Mouse (Mus musculus): Measurements from ENCODE around the gene Nat14.

The Nat14 gene

GRCm38 (mm10) chr7:4919971-4920370 is 1.9 kb upstream of the Nat14 start:
- no peak for DNase-seq (ENCODE audit: inconsistent age in 2 of 2, low spot score in 1 of 2)

DNA sequence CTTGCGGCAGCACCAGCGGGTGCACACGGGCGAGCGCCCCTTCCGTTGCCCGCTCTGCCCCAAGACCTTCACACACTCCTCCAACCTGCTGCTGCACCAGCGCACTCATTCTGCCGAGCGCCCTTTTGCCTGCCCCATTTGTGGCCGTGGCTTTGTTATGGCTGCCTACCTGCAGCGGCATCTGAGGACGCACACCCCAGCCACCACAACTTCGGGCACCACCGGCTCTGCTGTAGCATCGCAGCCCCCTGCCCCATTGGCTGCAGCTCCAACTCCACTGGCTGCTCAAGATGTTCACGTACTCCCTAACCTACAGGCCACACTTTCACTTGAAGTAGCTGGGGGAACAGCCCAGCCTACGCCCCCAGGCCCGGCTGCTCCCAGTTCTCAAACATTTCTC is 1.3 kb upstream of the Nat14 start:
- no peak for DNase-seq (ENCODE audit: inconsistent age in 2 of 2, low spot score in 1 of 2)

GRCm38 (mm10) chr7:4920976-4921823 is 628 bp upstream of the Nat14 start:
- DNase-seq (ENCODE audit: inconsistent age in 2 of 2, low spot score in 1 of 2): peak in 1 of 2 experiments; percentile 44

GRCm38 (mm10) chr7:4922508-4922907 is 680 bp downstream of the Nat14 start:
- DNase-seq (ENCODE audit: inconsistent age in 2 of 2, low spot score in 1 of 2): peak; percentile 78 to 88

DNA sequence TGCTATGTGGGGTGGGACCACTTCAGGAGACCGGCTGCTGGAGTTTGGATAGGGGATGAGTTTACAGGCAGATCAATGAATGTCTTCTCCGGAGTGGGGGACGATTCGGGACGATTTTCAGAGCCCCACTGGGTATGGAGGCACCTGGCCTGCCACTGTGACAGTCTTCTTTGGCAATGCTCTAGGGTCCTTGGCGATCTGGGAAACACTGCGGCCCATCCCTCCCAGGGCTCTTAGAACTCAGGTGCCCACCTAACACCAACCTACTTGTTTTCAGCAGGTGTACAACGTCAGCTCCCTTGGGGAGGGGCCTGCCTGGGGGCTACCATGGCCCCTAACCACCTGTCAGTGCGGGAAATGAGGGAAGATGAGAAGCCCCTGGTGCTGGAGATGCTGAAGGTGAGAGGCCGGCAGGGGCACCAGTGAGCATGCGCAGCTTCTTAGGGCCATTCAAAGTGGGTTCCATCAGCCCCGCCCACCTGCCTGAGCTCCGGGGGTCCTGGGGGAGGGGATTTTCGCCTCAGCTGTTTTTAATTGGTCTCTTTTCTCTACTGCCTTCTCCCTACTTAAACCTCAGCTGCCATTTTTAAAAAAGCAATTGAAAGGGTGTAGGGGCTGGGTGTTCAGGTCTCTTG is 1.2 kb downstream of the Nat14 start:
- peak in 1 of 2 experiments; percentile 77 for DNase-seq (ENCODE audit: inconsistent age in 2 of 2, low spot score in 1 of 2)

GRCm38 (mm10) chr7:4923586-4924364 is 1.9 kb downstream of the Nat14 start:
- DNase-seq (ENCODE audit: inconsistent age in 2 of 2, low spot score in 1 of 2): peak; percentile 72 to 83

- DNase-seq (ENCODE audit: inconsistent age in 2 of 2, low spot score in 1 of 2): peak in 1 of 2 experiments; percentile 53
Measured at GRCm38 (mm10) chr7:4924483-4924882, 2.7 kb downstream of the Nat14 start.

- DNase-seq (ENCODE audit: inconsistent age in 2 of 2, low spot score in 1 of 2): peak; percentile 63 to 73
Measured at GRCm38 (mm10) chr7:4924891-4925301, 3.1 kb downstream of the Nat14 start.

- DNase-seq (ENCODE audit: inconsistent age in 2 of 2, low spot score in 1 of 2): no peak
Measured at GRCm38 (mm10) chr7:4925441-4926381, 3.9 kb downstream of the Nat14 start, which contains the start of gene Ssc5d. Gene Ssc5d (plus strand): TSS chr7:4925785.

GRCm38 (mm10) chr7:4926849-4927248 is 5.0 kb downstream of the Nat14 start:
- DNase-seq (ENCODE audit: inconsistent age in 2 of 2, low spot score in 1 of 2): no peak

DNA sequence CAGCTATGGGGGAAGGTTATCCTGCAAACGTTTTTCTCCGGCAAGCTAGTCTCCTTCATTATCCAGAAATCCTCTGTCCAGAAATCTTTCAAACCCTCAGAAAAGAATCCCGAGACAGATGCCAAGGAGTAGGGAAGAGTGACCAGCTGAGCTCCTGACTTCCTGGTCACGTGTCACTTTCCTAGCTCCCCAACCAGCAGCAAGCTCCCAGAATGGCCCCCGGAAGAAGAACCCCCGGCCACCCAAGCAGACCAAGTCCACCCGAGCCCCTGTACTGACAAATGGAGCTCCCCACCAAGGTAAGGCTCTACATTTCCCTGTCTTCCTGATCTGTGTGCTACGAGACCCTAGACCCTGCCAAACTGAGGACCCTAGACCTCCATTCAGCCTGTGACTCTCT is 5.9 kb downstream of the Nat14 start:
- DNase-seq (ENCODE audit: inconsistent age in 2 of 2, low spot score in 1 of 2): no peak

DNA sequence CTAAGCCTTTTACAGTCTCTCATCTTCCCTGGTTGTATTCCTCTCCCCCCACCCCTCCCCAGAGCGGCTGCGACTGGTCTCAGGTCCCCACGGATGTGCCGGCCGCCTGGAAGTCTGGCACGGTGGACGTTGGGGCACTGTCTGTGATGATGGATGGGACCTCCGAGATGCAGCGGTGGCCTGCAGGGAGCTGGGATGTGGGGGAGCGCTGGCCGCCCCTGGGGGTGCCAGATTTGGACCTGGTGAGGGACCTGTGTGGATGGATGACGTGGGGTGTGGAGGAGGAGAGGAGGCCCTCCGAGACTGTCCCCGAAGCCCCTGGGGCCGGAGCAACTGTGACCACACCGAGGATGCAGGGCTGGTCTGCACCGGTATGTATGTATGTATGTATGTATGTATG is 6.5 kb downstream of the Nat14 start:
- no peak for DNase-seq (ENCODE audit: inconsistent age in 2 of 2, low spot score in 1 of 2)

DNA sequence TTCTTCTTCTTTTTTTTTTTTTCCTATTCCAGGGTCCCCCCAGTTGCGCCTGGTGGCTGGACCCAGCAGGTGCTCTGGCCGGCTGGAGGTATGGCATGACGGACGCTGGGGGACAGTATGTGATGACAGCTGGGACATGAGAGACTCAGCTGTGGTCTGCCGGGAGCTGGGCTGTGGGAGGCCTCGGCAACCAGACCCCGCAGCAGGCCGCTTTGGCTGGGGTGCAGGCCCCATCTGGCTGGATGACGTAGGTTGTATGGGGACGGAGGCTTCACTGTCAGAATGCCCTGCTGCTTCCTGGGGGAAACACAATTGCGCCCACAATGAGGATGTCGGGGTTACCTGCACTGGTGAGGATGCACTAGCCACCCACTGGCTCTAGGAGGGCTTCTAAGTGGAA is 11.3 kb downstream of the Nat14 start:
- DNase-seq (ENCODE audit: inconsistent age in 2 of 2, low spot score in 1 of 2): no peak

GRCm38 (mm10) chr7:4934160-4934914 is 12.5 kb downstream of the Nat14 start:
- DNase-seq (ENCODE audit: inconsistent age in 2 of 2, low spot score in 1 of 2): peak; percentile 47 to 71

DNA sequence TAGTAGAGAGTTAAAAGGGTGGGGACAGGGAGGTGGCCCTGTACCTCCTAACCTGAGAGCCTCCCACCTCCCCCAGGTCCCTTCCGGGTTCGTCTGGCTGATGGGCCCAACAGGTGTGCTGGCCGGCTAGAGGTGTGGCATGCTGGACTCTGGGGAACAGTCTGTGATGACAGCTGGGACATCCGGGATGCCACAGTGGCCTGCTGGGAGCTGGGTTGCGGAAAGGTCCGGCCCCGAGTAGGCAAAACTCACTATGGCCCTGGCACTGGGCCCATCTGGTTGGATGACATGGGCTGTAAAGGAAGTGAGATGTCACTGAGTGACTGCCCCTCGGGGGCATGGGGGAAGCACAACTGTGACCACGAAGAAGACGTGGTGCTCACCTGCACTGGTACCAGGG is 15.0 kb downstream of the Nat14 start:
- DNase-seq (ENCODE audit: inconsistent age in 2 of 2, low spot score in 1 of 2): peak in 1 of 2 experiments; percentile 13

GRCm38 (mm10) chr7:4937392-4937791 is 15.6 kb downstream of the Nat14 start:
- DNase-seq (ENCODE audit: inconsistent age in 2 of 2, low spot score in 1 of 2): no peak

- DNase-seq (ENCODE audit: inconsistent age in 2 of 2, low spot score in 1 of 2): peak; percentile 72 to 91
Measured at GRCm38 (mm10) chr7:4938456-4938855, 16.6 kb downstream of the Nat14 start.

DNA sequence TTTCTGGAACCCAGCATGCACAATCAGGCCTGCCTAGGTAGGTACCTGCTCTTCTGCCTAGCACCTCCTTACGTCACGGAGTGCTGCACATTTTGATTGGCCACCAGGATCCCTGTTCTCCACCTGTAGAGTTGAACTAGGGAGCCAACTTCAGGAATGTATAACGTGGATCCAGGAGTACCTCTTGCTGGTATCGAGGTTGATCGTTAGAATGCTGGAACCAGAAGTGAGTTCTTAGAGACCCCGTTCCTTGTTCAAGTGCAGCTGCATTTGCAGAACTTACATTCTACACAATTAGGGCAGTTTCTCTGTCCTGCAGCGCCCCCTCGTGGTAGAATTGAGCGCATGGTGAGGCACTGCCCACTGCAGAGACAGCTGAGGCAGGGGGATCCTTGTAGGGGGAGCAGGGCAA is 18.2 kb downstream of the Nat14 start:
- DNase-seq (ENCODE audit: inconsistent age in 2 of 2, low spot score in 1 of 2): peak; percentile 82 to 96

DNA sequence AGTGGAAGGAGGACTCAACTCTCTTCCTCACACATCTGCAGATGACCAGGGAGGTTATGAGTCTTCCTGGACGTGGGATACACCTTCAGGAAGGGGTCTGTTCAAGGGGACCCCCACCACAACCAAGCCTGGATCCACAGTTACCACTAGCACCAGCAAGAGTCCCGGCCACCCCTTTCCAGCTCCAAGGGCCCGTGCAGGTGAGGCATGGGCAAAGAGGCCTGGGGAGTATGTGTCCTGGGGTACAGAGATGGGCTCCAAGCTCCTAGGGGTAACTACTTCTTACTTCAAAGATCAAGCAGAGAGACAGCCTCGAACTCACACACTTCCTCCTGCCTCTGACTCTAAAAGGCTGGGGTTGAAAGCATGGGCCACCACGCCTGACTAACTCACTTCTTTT is 20.8 kb downstream of the Nat14 start:
- DNase-seq (ENCODE audit: inconsistent age in 2 of 2, low spot score in 1 of 2): no peak
